Mouse (Mus musculus) liver, adult 2 months (tissue): Measurements from ENCODE around the gene Lin7a. TPM values are rescaled to one million over a fixed set of nuclear protein-coding genes. Genes with fewer than 3 reads are reported as not detected.

ENCODE experiments used
- DNase-seq: peaks from one replicate; pipeline ENCODE4 v3.0.0-alpha.2; 2011; ENCODE audit warnings: low read depth, low spot score; ENCODE audit errors: extremely low read depth
- H3K27ac ChIP-seq: fragments of 200-500 bp; replicated peaks from 2 replicates; pipeline ENCODE4 v1.5.1; 2012; ENCODE audit warnings: low read depth, mild to moderate bottlenecking, control low read depth, inconsistent platforms, low read length; ENCODE audit not compliant: insufficient read depth
- H3K27me3 ChIP-seq: fragments of 200-500 bp; 2 replicates; pipeline ENCODE4 v1.6.1; 2012; ENCODE audit warnings: mild to moderate bottlenecking, moderate library complexity, low read length, inconsistent platforms; ENCODE audit not compliant: control insufficient read depth, insufficient read depth
- H3K36me3 ChIP-seq: fragments of 200-500 bp; 2 replicates; pipeline ENCODE4 v1.6.1; 2012; ENCODE audit warnings: low read length, inconsistent platforms; ENCODE audit not compliant: control insufficient read depth, insufficient read depth
- H3K4me1 ChIP-seq: fragments of 200-500 bp; 2 replicates; pipeline ENCODE4 v1.6.1; 2011; ENCODE audit warnings: low read length; ENCODE audit not compliant: control insufficient read depth, insufficient read depth
- H3K4me3 ChIP-seq: fragments of 200-500 bp; 2 replicates; pipeline ENCODE4 v1.5.1; 2011; ENCODE audit warnings: low read depth, mild to moderate bottlenecking, control low read depth, low read length, moderate library complexity; ENCODE audit not compliant: insufficient read depth
- H3K79me2 ChIP-seq: fragments of 200-500 bp; 2 replicates; pipeline ENCODE4 v1.6.1; 2012; ENCODE audit warnings: inconsistent platforms, mild to moderate bottlenecking, low read length, moderate library complexity; ENCODE audit not compliant: control insufficient read depth, insufficient read depth
- H3K9ac ChIP-seq: fragments of 200-500 bp; 2 replicates; pipeline ENCODE4 v1.6.1; 2012; ENCODE audit warnings: low read depth, mild to moderate bottlenecking, control low read depth, inconsistent platforms, low read length
- CTCF ChIP-seq: fragments of 200-500 bp; IDR thresholded peaks from 2 replicates; pipeline ENCODE4 v1.5.1; 2011; ENCODE audit warnings: low read depth, low read length, control low read depth
- POLR2A ChIP-seq: fragments of 200-500 bp; IDR thresholded peaks from 2 replicates; pipeline ENCODE4 v1.6.1; 2011; ENCODE audit warnings: low read length, control low read depth; ENCODE audit not compliant: insufficient read depth; ENCODE audit errors: extremely low read depth
- WGBS: fragments of 180-500 bp; shearing (Covaris S2); methylation state at CpG from one replicate; pipeline ENCODE4 v1.1.7; 2018; 5-methylcytosine and 5-hydroxymethylcytosine counted together
- polyA plus RNA-seq: library from polyadenylated mRNA; depleted of rRNA; stranded (reverse); fragments of >200 nt; gene quantifications from 2 replicates; pipeline ENCODE4 v1.2.3, GENCODE M21; 2012
- total RNA-seq: library from RNA; depleted of rRNA; stranded (reverse); fragments of >200 nt; gene quantifications from 2 replicates; pipeline ENCODE4 v1.2.3, GENCODE M21; 2014

Lin7a gene
- total and polyA plus RNA-seq, 2 experiments = 3.4 to 28.2 TPM

GRCm38 (mm10) chr10:107251801-107252502, 19.5 kb upstream of the Lin7a start:
- TF ChIP-seq CTCF = no peak
- no peak for TF ChIP-seq POLR2A
- Histone ChIP-seq H3K27me3 (no peaks in the 10 kb centered on the region), H3K4me1 (no peaks in the 10 kb centered on the region), H3K9ac (no peak overlapping the region), H3K27ac (no peak overlapping the region), H3K79me2 (no peaks in the 10 kb centered on the region), H3K4me3 (no peak overlapping the region), H3K36me3 (no peaks in the 10 kb centered on the region)
- WGBS = 94% methylated on average over 2 of the region's 2 CpGs
- DNase-seq = no peak

GRCm38 (mm10) chr10:107252503-107252815, 19.0 kb upstream of the Lin7a start:
- TF ChIP-seq POLR2A (no peak), CTCF (no peak)
- H3K4me1 ChIP-seq = no peaks in the 10 kb centered on the region
- WGBS = 76% methylated on average over 3 of the region's 3 CpGs
- DNase-seq = no peak
- H3K36me3 ChIP-seq = no peaks in the 10 kb centered on the region
- no peak overlapping the region for H3K27ac ChIP-seq
- H3K79me2 ChIP-seq = no peaks in the 10 kb centered on the region
- H3K9ac ChIP-seq = no peak overlapping the region
- H3K4me3 ChIP-seq = no peak overlapping the region
- no peaks in the 10 kb centered on the region for H3K27me3 ChIP-seq

- no peak overlapping the region for H3K9ac ChIP-seq
- H3K36me3 ChIP-seq = no peaks in the 10 kb centered on the region
- TF ChIP-seq CTCF = no peak
- TF ChIP-seq POLR2A = no peak
- no peaks in the 10 kb centered on the region for H3K4me1 ChIP-seq
- no peaks in the 10 kb centered on the region for H3K79me2 ChIP-seq
- WGBS = 87% methylated on average over 4 of the region's 4 CpGs
- H3K4me3 ChIP-seq = no peak overlapping the region
- H3K27me3 ChIP-seq = no peaks in the 10 kb centered on the region
- H3K27ac ChIP-seq = no peak overlapping the region
- DNase-seq = no peak
Measured at GRCm38 (mm10) chr10:107253191-107253965, 18.1 kb upstream of the Lin7a start.

- no peaks in the 10 kb centered on the region for H3K36me3 ChIP-seq
- no peaks in the 10 kb centered on the region for H3K79me2 ChIP-seq
- H3K9ac ChIP-seq = no peak overlapping the region
- H3K4me3 ChIP-seq = no peak overlapping the region
- DNase-seq = no peak
- no peak overlapping the region for H3K27ac ChIP-seq
- H3K27me3 ChIP-seq = no peaks in the 10 kb centered on the region
- no peaks in the 10 kb centered on the region for H3K4me1 ChIP-seq
- no peak for TF ChIP-seq POLR2A
- no peak for TF ChIP-seq CTCF
Measured at GRCm38 (mm10) chr10:107254656-107255055, 16.8 kb upstream of the Lin7a start.

- no peak overlapping the region for H3K4me3 ChIP-seq
- H3K27ac ChIP-seq = no peak overlapping the region
- H3K27me3 ChIP-seq = no peaks in the 10 kb centered on the region
- no peaks in the 10 kb centered on the region for H3K36me3 ChIP-seq
- DNase-seq = no peak
- WGBS = 89% methylated on average over 6 of the region's 6 CpGs
- H3K9ac ChIP-seq = no peak overlapping the region
- H3K4me1 ChIP-seq = no peaks in the 10 kb centered on the region
- no peaks in the 10 kb centered on the region for H3K79me2 ChIP-seq
- TF ChIP-seq POLR2A (no peak), CTCF (no peak)
Measured at GRCm38 (mm10) chr10:107255351-107256050, 16.0 kb upstream of the Lin7a start.
